Mouse (Mus musculus) liver, postnatal 0 days (tissue): ENCODE results near the gene Ick. TPM values are rescaled to one million over a fixed set of nuclear protein-coding genes. Genes with fewer than 3 reads are reported as not detected.
A peak's percentile ranks its signal among the peaks of the same experiment; 100 is the strongest.

Source experiments
- ATAC-seq: fragments of 200-750 bp; cut with Nextera tagmentation; 2 replicates; pipeline ENCODE4 v1.8.0; 2017; ENCODE audit warnings: mild to moderate bottlenecking, moderate library complexity
- DNase-seq: peaks from one replicate; pipeline ENCODE4 v3.0.0-alpha.2; 2016
- H3K27ac ChIP-seq: fragments of 300-500 bp; sonication (generic); 2 replicates; pipeline ENCODE4 v1.5.1; 2014; ENCODE audit warnings: antibody characterized with exemption, moderate library complexity, mild to moderate bottlenecking, low read depth
- H3K27me3 ChIP-seq: fragments of 300-500 bp; sonication (generic); 2 replicates; pipeline ENCODE4 v1.6.1; 2014; ENCODE audit warnings: low read length, control low read depth, mixed read lengths; ENCODE audit not compliant: insufficient read depth
- H3K36me3 ChIP-seq: fragments of 300-500 bp; sonication (generic); replicated peaks from 2 replicates; pipeline ENCODE4 v1.6.1; 2014; ENCODE audit warnings: mild to moderate bottlenecking, control low read depth, low read length, moderate library complexity, mixed read lengths; ENCODE audit not compliant: insufficient read depth
- H3K4me1 ChIP-seq: fragments of 300-500 bp; sonication (generic); 2 replicates; pipeline ENCODE4 v1.6.1; 2014; ENCODE audit warnings: antibody characterized with exemption, mild to moderate bottlenecking, control low read depth; ENCODE audit not compliant: insufficient read depth
- H3K4me2 ChIP-seq: fragments of 300-500 bp; sonication (generic); 2 replicates; pipeline ENCODE4 v1.6.1; 2014; ENCODE audit warnings: low read depth, mild to moderate bottlenecking, low read length, moderate library complexity, mixed read lengths
- H3K4me3 ChIP-seq: fragments of 300-500 bp; sonication (generic); 2 replicates; pipeline ENCODE4 v1.5.1; 2014; ENCODE audit warnings: low read depth, low read length
- H3K9ac ChIP-seq: fragments of 300-500 bp; sonication (generic); replicated peaks from 2 replicates; pipeline ENCODE4 v1.6.1; 2014; ENCODE audit warnings: mild to moderate bottlenecking, moderate library complexity
- H3K9me3 ChIP-seq: fragments of 300-500 bp; sonication (generic); 2 replicates; pipeline ENCODE4 v1.6.1; 2016; ENCODE audit warnings: mild to moderate bottlenecking, control low read depth, low read length, mixed read lengths
- CTCF ChIP-seq: sonication (generic); IDR thresholded peaks from 2 replicates; pipeline ENCODE4 v1.5.1; 2016; ENCODE audit warnings: antibody characterized with exemption, low read depth
- EP300 ChIP-seq: IDR thresholded peaks from 2 replicates; pipeline ENCODE4 v1.6.1; 2016; ENCODE audit warnings: antibody characterized with exemption, low read depth, mild to moderate bottlenecking
- WGBS: fragments of 180-500 bp; shearing (Covaris S2); extraction: QIAGEN DNeasy Blood & Tissue Kit; methylation state at CpG from one replicate; pipeline ENCODE4 v1.1.7; 2014; ENCODE audit not compliant: insufficient replicate concordance; 5-methylcytosine and 5-hydroxymethylcytosine counted together
- polyA plus RNA-seq: library from polyadenylated mRNA; unstranded; fragments of >200 nt; fragmentation: Nextera tagmentation; extraction: Ambion mirVana; gene quantifications from 2 replicates; pipeline ENCODE4 v1.2.1, GENCODE M21; 2015

Ick gene
- polyA plus RNA-seq, 1 experiment from 2014 or later, result 5.3 TPM

DNA sequence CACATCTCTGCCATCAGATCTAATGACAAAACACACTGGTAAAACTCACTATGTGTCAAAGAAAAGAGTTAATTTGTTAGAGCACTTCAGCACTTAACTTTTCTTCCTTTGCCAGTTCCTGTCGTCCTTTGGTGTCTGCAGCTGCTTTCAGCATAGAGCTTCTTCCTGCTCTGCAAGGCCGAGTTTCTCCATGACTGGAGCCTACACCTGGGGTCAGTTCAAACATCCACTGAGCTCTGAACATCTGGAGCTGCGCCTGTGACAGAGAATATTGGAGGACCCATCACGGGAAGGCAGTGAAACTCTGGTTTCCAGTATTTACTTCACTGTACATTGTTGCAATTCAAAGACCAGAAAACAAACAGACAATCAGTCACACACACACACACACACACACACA, 7.6 kb upstream of the Ick start:
- no peak for ATAC-seq
- peak overlapping the region; percentile 60 for H3K27ac ChIP-seq

GRCm38 (mm10) chr9:78103965-78104560, 4.9 kb upstream of the Ick start:
- WGBS, result 69% methylated on average over 8 of the region's 8 CpGs
- Histone ChIP-seq H3K9me3 (no peaks in the 10 kb centered on the region), H3K4me3 (peak overlapping the region; percentile 81; the same call in 1 of the 2 replicates), H3K4me2 (peak overlapping the region; percentile 84), H3K27me3 (no peaks in the 10 kb centered on the region), H3K4me1 (peaks cover 29% of the 10 kb centered on the region), H3K27ac (peak overlapping the region; percentile 92), H3K9ac (0 out of 2 replicates have a peak overlapping the region, but pooled peaks have one; percentile 16), H3K36me3 (peaks cover 42% of the 10 kb centered on the region)
- TF ChIP-seq EP300, result 0 out of 2 replicates have a peak, but pooled peaks have one; percentile 22
- no peak for TF ChIP-seq CTCF
- DNase-seq (no peak), ATAC-seq (no peak)

More for the DNA sequence above, 7.6 kb upstream of the Ick start:
- TF ChIP-seq EP300, result no peak
- TF ChIP-seq CTCF, result no peak
- H3K27me3 ChIP-seq, result no peaks in the 10 kb centered on the region
- no peak for DNase-seq
- no peak overlapping the region for H3K4me2 ChIP-seq
- no peak overlapping the region for H3K4me3 ChIP-seq
- 16% methylated on average over 4 of the region's 4 CpGs for WGBS
- H3K9me3 ChIP-seq, result peaks cover 3% of the 10 kb centered on the region
- no peak overlapping the region for H3K9ac ChIP-seq
- H3K4me1 ChIP-seq, result peaks cover 23% of the 10 kb centered on the region
- H3K36me3 ChIP-seq, result peaks cover 69% of the 10 kb centered on the region

DNA sequence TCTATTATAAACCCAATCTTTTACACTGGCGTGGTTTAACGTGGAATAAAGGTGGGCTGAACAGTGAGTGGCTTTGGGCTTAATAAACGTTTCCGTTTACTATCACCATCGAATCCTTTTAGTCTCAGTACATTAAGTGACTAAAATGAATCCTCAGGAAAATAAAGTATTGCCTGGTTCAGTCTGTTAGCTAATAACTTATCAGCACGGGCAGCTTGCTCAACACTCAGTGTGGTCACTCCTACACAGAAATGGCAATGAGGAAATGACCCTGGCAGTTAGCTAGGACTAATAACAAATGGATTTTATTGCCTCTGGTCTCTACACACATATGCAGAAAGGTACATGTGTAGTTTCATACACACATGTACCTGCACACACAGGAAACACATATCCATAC, 4.0 kb upstream of the Ick start:
- peak; percentile 20; the same call in 1 of the 2 replicates for ATAC-seq
- Histone ChIP-seq H3K9ac (peak overlapping the region; percentile 55), H3K27me3 (no peaks in the 10 kb centered on the region), H3K9me3 (no peaks in the 10 kb centered on the region), H3K36me3 (peaks cover 34% of the 10 kb centered on the region), H3K4me2 (peak overlapping the region; percentile 84), H3K4me1 (peaks cover 33% of the 10 kb centered on the region), H3K4me3 (peak overlapping the region; percentile 81), H3K27ac (peak overlapping the region; percentile 92)
- TF ChIP-seq CTCF, result no peak
- peak; percentile 68 for TF ChIP-seq EP300
- peak; percentile 47 for DNase-seq
- 41% methylated on average over 6 of the region's 6 CpGs for WGBS

- peak; percentile 51 for DNase-seq
- WGBS, result 32% methylated on average over 6 of the region's 6 CpGs
Measured at GRCm38 (mm10) chr9:78105501-78105932, 3.5 kb upstream of the Ick start.

GRCm38 (mm10) chr9:78106821-78107220, 2.2 kb upstream of the Ick start:
- H3K27me3 ChIP-seq, result no peaks in the 10 kb centered on the region
- no peak for TF ChIP-seq CTCF
- no peak for TF ChIP-seq EP300
- WGBS, result 65% methylated on average over 4 of the region's 4 CpGs
- peak overlapping the region; percentile 84 for H3K4me2 ChIP-seq
- peak overlapping the region; percentile 81 for H3K4me3 ChIP-seq
- peaks cover 19% of the 10 kb centered on the region for H3K36me3 ChIP-seq
- ATAC-seq, result no peak
- H3K27ac ChIP-seq, result peak overlapping the region; percentile 92
- no peaks in the 10 kb centered on the region for H3K9me3 ChIP-seq
- peak; percentile 35 for DNase-seq
- peaks cover 42% of the 10 kb centered on the region for H3K4me1 ChIP-seq
- peak overlapping the region; percentile 92 for H3K9ac ChIP-seq

More at GRCm38 (mm10) chr9:78105501-78105932, 3.5 kb upstream of the Ick start:
- Histone ChIP-seq H3K27ac (peak overlapping the region; percentile 92), H3K27me3 (no peaks in the 10 kb centered on the region), H3K9me3 (no peaks in the 10 kb centered on the region), H3K36me3 (peaks cover 29% of the 10 kb centered on the region), H3K4me2 (peak overlapping the region; percentile 84), H3K4me3 (peak overlapping the region; percentile 81), H3K4me1 (peaks cover 37% of the 10 kb centered on the region), H3K9ac (peak overlapping the region; percentile 55)
- ATAC-seq, result peak; percentile 61
- peak; percentile 86 for TF ChIP-seq EP300
- peak; percentile 26; the same call in 1 of the 2 replicates for TF ChIP-seq CTCF

- no peak for TF ChIP-seq EP300
- no peak for TF ChIP-seq CTCF
- Histone ChIP-seq H3K27me3 (no peaks in the 10 kb centered on the region), H3K4me1 (peaks cover 40% of the 10 kb centered on the region), H3K4me3 (peak overlapping the region; percentile 81), H3K9ac (peak overlapping the region; percentile 92), H3K36me3 (peaks cover 15% of the 10 kb centered on the region), H3K9me3 (no peaks in the 10 kb centered on the region), H3K27ac (peak overlapping the region; percentile 98), H3K4me2 (peak overlapping the region; percentile 84)
- 12% methylated on average over 6 of the region's 6 CpGs for whole genome bisulfite sequencing
- DNase-seq (no peak), ATAC-seq (no peak)
Measured at GRCm38 (mm10) chr9:78107582-78107911, 1.4 kb upstream of the Ick start.
